Mouse (Mus musculus) hematopoietic multipotent progenitor cell, adult 10-12 weeks (in vitro differentiated cells): ENCODE data around the gene Gm28374. TPM values are rescaled to one million over a fixed set of nuclear protein-coding genes. Genes with fewer than 3 reads are reported as not detected.

Experiments
- polyA plus RNA-seq: library from polyadenylated mRNA; stranded (reverse); fragments of >175 nt; gene quantifications from 2 replicates; pipeline ENCODE4 v1.2.3, GENCODE M21; 2012; ENCODE audit warnings: low replicate concordance

Gm28374 gene
- polyA plus RNA-seq, result 0.19 TPM in 1 of 2 replicates, not detected in the other

DNA sequence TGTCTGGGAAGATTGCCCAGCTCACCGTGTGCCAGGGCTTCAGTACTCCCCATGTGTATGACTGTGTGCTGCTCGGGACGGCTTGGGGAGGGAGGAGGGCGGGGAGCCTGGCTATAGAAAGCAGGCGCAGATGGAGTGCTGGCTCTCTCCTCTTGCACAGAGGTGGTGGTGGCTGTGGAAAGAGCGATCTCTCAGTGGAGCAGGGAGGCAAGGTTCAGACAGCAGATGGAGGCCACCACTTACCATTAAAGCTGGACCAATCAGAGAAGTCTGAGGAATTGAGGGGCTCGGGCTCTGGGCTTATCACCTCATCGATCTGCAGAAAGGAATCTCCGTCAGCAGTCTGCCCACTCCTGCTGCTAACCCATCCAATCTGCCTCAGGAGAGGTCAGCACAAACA, at the start of gene Gm28374:
TSS of gene Gm28374 (minus strand) at position 101 of the 400 bp plus-strand sequence.

GRCm38 (mm10) chr19:6127760-6128341, 45.8 kb upstream of the Gm28374 start, which contains the start of gene Snx15:
Snx15 (minus strand) TSS chr19:6128304.

GRCm38 (mm10) chr19:6117986-6118676, 36.1 kb upstream of the Gm28374 start, which contains the start of gene Sac3d1:
Sac3d1 (minus strand) TSS chr19:6118650.

DNA sequence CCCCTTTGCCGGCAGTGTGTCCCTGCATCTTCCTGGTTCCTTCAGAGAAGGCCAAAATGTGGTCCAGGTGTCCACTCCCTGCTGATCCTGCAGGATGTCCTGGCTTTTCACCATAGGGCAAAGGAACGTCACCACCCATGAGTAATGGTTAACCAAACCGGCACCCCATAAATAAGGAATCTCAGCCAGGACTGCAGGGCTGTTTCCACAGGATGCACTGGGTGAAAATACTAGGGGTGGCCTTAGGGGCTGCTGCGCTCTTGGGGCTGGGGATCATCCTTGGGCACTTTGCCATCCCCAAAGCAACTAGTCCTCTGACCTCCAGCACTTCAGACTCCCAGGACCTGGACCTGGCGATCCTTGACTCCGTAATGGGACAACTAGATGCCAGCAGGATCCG, 23.5 kb upstream of the Gm28374 start, which contains the start of gene Naaladl1:
TSS of gene Naaladl1 (plus strand) at position 197 of the 400 bp plus-strand sequence.

DNA sequence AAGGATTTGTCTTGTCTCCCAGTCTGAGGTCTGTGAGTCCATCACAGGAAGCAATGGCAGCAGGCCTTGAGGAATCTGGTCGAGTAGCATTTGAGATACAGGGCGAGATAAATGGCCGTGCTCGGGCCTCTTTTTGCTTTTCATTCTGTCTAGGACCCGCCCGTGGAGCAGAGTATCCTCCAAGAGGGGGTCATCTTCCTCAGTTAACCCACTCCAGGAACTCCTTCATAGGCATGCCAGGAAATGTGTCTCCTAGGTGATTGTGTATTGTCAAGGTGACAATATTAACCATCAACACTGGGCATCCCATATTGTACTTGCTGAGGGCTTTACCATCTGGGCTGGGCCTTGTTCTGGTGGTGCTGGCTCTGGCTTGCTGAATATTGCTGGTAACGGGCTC, 12.1 kb upstream of the Gm28374 start, which contains the start of gene AC131692.1:
TSS of gene AC131692.1 (plus strand) at position 301 of the 400 bp plus-strand sequence.

GRCm38 (mm10) chr19:6084478-6085248, 2.6 kb upstream of the Gm28374 start, which contains the start of the genes Zfpl1 and Cdca5:
Zfpl1 (minus strand) TSS chr19:6084956.
Cdca5 (plus strand) TSS chr19:6084983.

GRCm38 (mm10) chr19:6079983-6080480, 2.0 kb downstream of the Gm28374 start, which contains the start of gene Tmem262:
Tmem262 (plus strand) TSS chr19:6080033.

DNA sequence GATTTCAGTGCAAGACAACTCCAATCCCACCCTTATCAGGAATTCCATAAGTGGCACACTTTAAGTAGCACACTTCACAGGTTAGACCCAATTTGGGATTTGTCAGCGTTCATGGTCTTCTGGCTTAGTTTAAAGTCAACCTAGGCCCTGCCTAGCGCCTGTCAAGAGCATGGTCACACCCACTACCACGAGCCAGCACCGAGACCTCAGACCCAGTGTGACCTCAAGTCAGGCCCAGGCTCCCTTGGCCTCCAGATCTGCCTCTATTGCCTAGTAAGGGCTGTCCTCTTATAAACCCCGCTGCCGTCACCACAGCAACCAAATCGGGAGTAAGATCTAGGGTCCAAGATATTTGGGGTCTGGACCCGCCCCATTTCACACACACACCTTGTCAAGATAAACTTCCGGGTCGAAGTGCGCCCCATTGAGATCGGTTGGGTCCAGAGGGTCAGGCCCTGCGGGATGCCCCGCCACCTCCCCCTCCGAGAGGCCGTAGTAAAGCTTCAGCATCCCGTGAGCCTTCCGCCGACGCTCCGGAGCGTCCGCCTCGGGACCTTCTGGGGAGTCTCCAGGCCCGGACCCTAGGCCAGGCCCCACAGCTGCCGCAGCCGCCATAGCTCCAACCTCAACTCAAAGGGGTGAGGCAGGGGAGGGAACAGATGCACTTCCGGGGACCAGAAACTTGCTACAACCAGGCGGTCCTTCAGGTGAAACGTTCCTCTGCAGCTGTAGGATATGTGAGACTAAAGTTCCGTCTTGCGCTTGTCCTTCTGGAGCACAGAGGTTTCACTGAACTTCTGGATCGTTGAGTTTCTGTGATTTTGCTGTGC, 5.3 kb downstream of the Gm28374 start, which contains the start of gene Vps51:
TSS of gene Vps51 (minus strand) at position 668 of the 830 bp plus-strand sequence.

GRCm38 (mm10) chr19:6067724-6068415, 14.2 kb downstream of the Gm28374 start, which contains the start of gene Tm7sf2:
Tm7sf2 (minus strand) TSS chr19:6068373.

DNA sequence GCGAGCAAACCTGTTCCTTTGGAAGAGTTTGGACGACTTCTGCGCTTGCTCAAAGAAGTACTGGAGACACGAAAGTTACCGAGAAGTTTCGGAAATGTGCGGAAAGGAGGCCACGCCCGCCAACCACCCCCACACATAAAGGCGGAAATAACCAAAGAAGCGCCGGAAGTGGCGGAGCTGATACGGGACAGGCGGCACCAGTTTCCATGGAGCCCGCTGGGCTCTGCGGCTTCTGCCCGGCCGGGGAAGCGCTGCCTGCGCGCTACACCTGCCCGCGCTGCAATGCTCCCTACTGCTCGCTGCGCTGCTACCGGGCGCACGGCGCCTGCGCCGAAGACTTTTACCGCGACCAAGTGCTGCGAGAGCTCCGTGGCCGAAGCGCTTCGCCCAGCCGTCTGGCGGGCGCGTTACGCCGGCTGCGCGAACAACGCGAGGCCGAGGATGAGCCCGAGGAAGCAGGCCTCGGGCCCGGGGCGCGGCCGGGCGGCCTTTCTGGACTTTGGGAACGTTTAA, 21.0 kb downstream of the Gm28374 start, which contains the start of gene Znhit2:
TSS of gene Znhit2 (plus strand) at position 172 of the 513 bp plus-strand sequence.

DNA sequence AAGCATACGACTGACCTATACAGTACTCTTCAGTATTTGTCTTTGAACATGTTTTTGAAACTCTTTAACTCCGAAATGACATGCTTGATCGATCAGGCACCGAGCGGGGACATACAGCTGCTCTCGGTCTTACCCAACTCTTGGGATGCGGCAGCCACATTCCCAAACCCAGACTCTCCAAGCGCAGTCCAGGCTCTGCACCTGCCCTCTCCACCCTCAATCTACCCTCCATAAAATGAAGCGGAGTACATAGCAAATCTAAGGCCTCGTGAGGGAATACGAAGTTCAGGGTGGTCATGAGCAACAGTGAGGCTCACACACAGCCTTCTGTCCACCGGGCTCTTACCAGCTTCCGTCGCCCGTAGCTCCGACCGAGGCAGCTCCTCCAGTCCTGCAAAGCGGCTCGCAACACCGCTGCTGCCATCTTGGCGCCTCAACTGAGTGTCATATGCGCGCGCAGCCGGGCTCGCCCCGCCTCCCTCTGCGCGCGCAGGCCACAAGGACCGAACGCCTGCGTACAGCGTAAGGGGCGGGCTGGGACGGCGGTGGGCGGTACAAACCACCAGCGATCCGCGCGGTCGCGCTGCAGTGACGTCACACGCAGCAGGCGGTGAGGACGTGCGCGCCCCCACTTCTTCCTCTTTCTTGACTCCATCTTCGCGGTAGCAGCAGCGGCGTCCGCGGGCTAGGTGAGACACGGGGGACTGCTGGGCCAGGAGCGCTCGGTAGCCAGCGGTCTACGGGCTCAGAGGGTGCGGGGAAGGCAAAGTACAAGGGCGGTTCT, 24.6 kb downstream of the Gm28374 start, which contains the start of the genes Mrpl49 and Fau:
TSS of gene Mrpl49 (minus strand) at position 473 of the 784 bp plus-strand sequence.
TSS of gene Fau (plus strand) at position 532 of the 784 bp plus-strand sequence.

DNA sequence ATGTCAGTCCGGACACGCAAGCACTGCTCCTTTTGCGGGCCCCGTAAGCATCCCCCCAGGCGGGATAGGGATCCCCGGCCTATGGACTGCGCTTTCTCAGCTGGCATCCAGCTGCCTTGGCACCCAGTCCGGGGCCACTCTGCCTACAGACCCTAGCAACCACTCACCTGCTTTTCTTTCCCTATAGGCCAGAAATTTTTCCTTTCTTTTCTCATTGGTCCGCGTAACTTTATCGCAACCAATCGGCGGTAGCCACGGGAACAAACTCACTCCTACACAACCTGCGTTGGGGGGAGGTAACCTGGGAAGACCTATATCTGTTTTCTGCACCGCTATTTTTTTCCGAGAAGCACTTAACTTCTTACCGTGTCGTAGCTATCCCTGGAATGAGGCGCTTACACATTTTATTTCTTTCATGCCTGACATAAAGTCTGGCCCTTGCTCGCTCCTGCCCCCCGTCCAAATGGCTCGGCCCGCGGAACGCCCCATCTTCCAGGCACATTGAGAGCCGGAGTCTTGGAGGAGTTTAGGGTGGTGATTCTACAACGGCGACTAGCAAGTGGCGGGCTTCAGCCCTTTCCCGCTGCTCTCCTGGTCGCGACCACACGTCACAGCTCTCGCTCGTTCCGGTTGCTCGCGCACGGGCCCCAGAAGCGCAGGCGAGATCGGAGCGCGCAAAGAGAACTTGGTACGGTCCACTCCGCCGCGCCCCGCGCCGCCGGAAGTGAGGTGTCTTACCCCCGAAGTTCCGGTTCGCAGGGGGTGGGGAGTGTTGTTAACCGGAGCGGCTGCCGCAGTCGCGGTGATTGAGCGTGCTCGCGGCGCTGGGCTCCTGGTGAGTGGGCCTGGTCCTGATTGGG, 35.5 kb downstream of the Gm28374 start, which contains the start of gene Syvn1:
TSS of gene Syvn1 (plus strand) at position 283 of the 860 bp plus-strand sequence.

Other genes with a start within 250 kb of the Gm28374 start
- gene Frmd8, start 207.0 kb downstream of the Gm28374 start, polyA plus RNA-seq, result 36.0 and 56.1 TPM in 2 replicates
- 4.6 and 15.6 TPM in 2 replicates for gene Slc25a45, start 204.4 kb downstream of the Gm28374 start, polyA plus RNA-seq
- 0.10 and 0.71 TPM in 2 replicates for gene Tigd3, start 188.1 kb downstream of the Gm28374 start, polyA plus RNA-seq
- gene Dpf2, start 169.2 kb downstream of the Gm28374 start, polyA plus RNA-seq, result 14.9 and 60.9 TPM in 2 replicates
- gene Cdc42ep2, start 157.4 kb downstream of the Gm28374 start, polyA plus RNA-seq, result 3.4 and 4.3 TPM in 2 replicates
- gene Pola2, start 118.1 kb downstream of the Gm28374 start, polyA plus RNA-seq, result 19.1 and 24.6 TPM in 2 replicates
- gene Slc22a20, start 96.1 kb downstream of the Gm28374 start, polyA plus RNA-seq, result not detected in 2 replicates
- 55.8 and 154 TPM in 2 replicates for gene Capn1, start 66.4 kb downstream of the Gm28374 start, polyA plus RNA-seq
- gene Syvn1, start 35.7 kb downstream of the Gm28374 start, polyA plus RNA-seq, result 393 and 539 TPM in 2 replicates
- gene Mrpl49, start 24.5 kb downstream of the Gm28374 start, polyA plus RNA-seq, result 25.7 and 36.4 TPM in 2 replicates
- 4,240 and 4,981 TPM in 2 replicates for gene Fau, start 24.4 kb downstream of the Gm28374 start, polyA plus RNA-seq
- gene Znhit2, start 21.1 kb downstream of the Gm28374 start, polyA plus RNA-seq, result 58.8 and 66.2 TPM in 2 replicates
- gene Tm7sf2, start 13.9 kb downstream of the Gm28374 start, polyA plus RNA-seq, result 10.6 and 16.3 TPM in 2 replicates
- 52.2 and 188 TPM in 2 replicates for gene Vps51, start 5.0 kb downstream of the Gm28374 start, polyA plus RNA-seq
- not detected in 2 replicates for gene Tmem262, start 2.2 kb downstream of the Gm28374 start, polyA plus RNA-seq
- 67.9 and 70.2 TPM in 2 replicates for gene Zfpl1, start 2.7 kb upstream of the Gm28374 start, polyA plus RNA-seq
- gene Cdca5, start 2.7 kb upstream of the Gm28374 start, polyA plus RNA-seq, result 1.7 and 2.3 TPM in 2 replicates
- gene AC131692.1, start 12.2 kb upstream of the Gm28374 start, polyA plus RNA-seq, result 1.7 and 2.1 TPM in 2 replicates
- 0.53 TPM in 1 of 2 replicates, not detected in the other for gene Naaladl1, start 23.5 kb upstream of the Gm28374 start, polyA plus RNA-seq
- gene Sac3d1, start 36.4 kb upstream of the Gm28374 start, polyA plus RNA-seq, result 31.3 and 49.9 TPM in 2 replicates
- 120 and 217 TPM in 2 replicates for gene Snx15, start 46.0 kb upstream of the Gm28374 start, polyA plus RNA-seq
- 1.3 and 2.2 TPM in 2 replicates for gene Batf2, start 58.7 kb upstream of the Gm28374 start, polyA plus RNA-seq
- 32.6 and 45.2 TPM in 2 replicates for gene Arl2, start 59.3 kb upstream of the Gm28374 start, polyA plus RNA-seq
- gene Majin, start 102.1 kb upstream of the Gm28374 start, polyA plus RNA-seq, result not detected in 2 replicates
- 0.22 TPM in 1 of 2 replicates, not detected in the other for gene Gpha2, start 144.1 kb upstream of the Gm28374 start, polyA plus RNA-seq
- gene Ppp2r5b, start 153.6 kb upstream of the Gm28374 start, polyA plus RNA-seq, result 43.8 and 62.7 TPM in 2 replicates
- gene Atg2a, start 159.4 kb upstream of the Gm28374 start, polyA plus RNA-seq, result 75.2 and 154 TPM in 2 replicates
- 252 and 427 TPM in 2 replicates for gene Ehd1, start 194.5 kb upstream of the Gm28374 start, polyA plus RNA-seq
- gene Cdc42bpg, start 224.2 kb upstream of the Gm28374 start, polyA plus RNA-seq, result 9.6 and 17.4 TPM in 2 replicates